Mouse (Mus musculus) layer of hippocampus, postnatal 14 days (tissue): ENCODE measurements around the gene Fads3. TPM values are rescaled to one million over a fixed set of nuclear protein-coding genes. Genes with fewer than 3 reads are reported as not detected.

Experiments used
- DNase-seq, 2 experiments: peaks; one replicate each; pipeline ENCODE4 v3.0.0; 2021 to 2022; ENCODE audit warnings: low spot score in 2 of 2, mixed read lengths in 1 of 2
- total RNA-seq, 2 experiments: library from RNA; stranded (reverse); gene quantifications; 2 replicates each; pipeline ENCODE4 v1.2.3; 2021

Fads3 gene
- total RNA-seq, 2 experiments from 2014 or later, result 34.3 to 36.8 TPM

DNA sequence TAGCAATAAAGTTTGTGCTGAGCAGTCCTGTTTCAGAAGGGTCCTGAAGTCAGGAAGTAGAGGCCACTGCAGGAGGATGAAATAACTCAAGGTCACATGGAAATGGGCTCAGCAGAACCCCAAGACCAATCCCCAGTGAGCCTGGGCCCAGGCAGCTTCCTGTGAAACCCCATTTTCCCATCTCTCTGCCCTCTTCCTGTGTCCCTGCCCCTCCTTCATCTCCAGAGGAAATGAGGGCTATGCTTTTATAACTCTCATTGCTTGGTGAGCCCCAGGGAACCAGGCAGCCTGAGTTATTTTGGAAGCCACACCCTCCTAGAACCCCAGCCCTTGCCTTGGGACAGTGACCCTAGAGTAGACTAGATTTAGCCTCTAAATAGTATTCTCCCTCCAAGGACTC is 8.2 kb downstream of the Fads3 start:
- DNase-seq, result no peak

GRCm38 (mm10) chr19:10050438-10050837 is 9.1 kb downstream of the Fads3 start:
- DNase-seq, result no peak

- no peak for DNase-seq
These were observed 11.3 kb downstream of the Fads3 start for GRCm38 (mm10) chr19:10052698-10053097.

DNA sequence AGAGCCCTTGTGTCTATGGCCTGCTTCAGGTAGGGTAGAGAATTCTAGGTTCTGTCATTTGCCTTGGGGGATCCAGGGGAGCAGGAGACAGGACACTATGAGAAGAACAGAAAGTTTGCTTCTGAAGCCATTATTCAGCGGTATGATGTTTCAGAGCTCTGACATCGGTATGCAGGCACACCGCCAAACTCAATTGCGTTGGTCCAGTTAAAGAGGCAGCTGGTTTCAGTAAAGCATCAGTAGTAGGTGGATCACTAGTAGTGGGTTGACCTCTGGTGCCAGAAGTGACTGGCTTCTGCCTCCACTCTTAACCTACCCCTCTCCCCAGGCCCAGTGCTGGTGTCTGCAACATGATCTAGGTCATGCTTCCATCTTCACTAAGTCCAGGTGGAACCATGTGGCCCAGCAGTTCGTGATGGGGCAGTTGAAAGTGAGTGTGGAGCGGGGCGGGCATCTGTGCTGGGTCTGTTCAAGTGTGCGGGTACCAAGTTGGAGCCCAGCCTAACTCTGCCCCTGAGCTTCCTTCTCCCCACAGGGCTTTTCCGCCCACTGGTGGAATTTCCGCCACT is 12.4 kb downstream of the Fads3 start:
- no peak for DNase-seq

DNA sequence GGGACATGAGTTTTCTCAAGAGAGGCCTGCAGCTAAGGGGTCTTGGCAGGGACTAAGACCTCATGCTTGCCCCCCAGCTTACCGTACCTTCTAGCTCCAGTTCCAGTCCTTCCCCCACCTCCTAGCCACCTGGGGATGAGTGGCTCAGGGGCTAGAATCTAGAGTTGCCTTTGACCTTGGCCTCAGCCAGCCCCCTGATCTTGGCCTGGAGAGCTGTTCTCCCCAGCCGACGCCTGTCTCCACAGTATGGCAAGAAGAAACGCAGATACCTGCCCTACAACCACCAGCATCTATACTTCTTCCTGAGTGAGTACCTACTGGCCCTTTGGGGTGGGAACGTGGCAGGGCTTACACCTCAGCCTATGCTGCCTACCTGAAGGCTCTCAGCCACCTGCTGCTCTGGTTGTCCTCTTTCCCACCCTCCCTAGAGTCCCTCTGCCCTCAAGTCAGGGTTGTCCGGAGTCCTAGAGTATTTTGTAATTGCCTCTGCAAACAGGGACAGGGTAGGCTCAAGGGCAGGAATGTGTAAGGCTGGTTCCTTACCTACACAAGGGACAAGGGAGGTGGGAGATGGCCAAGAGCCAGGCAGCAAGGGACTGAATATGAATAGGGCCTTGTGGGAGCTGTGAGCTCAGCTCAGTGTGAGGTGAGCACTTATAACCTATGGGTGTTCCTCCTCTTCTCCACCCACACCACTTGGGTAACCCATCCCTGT is 13.1 kb downstream of the Fads3 start:
- DNase-seq, result no peak

DNA sequence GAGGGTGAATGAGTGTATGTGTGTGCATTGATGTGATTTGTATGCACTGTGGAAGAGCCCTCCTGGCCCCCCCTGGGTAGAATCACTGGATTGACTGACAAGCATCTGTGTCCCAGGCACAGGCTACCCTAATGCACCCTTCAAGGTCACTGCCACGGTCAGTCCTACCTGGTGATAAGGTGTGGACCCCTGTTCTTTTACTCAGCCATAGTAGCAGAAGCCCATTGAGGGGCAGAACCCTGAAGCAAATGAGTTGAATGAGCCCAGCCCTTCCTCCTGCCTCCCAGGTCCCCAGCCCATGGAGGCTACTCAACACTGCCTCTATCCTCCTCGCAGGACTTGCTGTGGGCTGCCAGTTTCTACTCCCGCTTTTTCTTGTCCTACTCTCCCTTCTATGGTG is 13.9 kb downstream of the Fads3 start:
- no peak for DNase-seq

DNA sequence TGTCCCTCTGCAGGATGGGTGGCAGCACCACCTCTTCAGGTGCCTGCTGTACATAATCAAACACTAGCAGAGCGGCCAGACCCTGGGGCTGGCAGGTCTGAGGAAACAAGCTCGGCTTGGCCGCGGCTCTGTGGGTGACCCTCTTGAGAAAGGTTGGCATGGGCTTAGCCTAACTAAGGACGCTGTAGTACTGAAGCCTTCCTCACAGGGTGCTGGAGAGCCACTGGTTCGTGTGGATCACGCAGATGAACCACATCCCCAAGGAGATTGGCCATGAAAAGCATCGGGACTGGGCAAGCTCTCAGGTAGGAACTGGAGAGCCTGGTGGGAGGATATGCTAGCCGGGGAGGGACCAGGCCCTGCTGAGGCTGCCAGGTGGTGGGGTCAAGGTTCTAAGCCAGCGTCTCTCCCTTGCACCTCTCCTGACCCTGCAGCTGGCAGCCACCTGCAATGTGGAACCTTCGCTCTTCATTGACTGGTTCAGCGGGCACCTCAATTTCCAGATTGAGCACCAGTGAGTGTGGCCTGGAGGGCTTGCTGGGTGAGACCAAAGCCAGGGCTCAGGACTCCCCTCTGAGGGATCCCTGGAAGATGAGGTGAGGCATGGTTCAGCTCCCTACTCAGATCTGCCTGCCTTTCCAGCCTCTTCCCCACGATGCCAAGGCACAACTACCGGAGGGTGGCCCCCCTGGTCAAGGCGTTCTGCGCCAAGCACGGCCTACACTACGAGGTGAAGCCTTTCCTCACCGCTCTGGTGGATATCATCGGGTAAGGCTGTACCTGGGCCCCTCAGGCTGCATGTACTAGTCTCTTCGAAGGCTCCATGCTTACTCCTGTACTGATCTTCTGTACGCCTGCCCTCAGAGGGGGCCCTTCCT is 14.7 kb downstream of the Fads3 start:
- no peak for DNase-seq

- no peak for DNase-seq
These were observed 15.3 kb downstream of the Fads3 start for GRCm38 (mm10) chr19:10056686-10057085.

- DNase-seq, result no peak
These were observed 16.4 kb downstream of the Fads3 start for GRCm38 (mm10) chr19:10057486-10058351.

GRCm38 (mm10) chr19:10058352-10058825 is 17.0 kb downstream of the Fads3 start:
- no peak for DNase-seq

- DNase-seq, result no peak
These were observed 17.6 kb downstream of the Fads3 start for GRCm38 (mm10) chr19:10058876-10059427.

DNA sequence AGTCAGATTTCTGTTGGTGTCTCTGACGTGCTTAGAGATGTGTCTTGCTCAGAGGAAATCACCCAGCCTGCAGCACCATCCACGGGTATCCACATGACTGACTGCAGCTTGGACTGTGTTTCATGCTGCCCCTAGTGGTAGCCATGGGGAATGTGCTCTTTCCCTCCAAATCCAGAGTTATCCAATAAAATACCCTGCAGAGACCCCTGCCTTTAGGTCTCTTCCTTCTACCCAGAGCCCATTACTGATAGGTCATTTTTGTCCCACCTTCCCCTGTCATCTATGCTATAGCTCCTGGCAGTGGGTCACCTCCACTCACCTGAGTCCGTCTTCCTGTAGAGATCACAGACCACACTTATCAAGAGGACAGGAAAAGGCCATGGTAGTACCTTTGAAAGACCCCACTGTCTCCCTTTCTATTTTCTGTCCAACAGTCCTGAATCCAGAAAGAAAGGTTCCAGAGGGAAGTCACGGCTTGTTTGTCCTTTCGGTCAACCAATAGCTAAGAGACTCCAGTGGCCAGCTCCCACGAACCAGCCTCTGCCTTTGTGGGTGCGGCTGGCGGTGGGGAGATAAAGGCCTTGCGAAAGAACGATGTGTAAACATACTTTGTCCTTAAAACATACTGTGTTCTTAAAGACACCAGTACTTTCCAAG is 18.7 kb downstream of the Fads3 start:
- DNase-seq, result peak; percentile 62 to 74

- no peak for DNase-seq
These were observed 19.6 kb downstream of the Fads3 start for GRCm38 (mm10) chr19:10060783-10061590.

GRCm38 (mm10) chr19:10061624-10062023 is 20.3 kb downstream of the Fads3 start:
- no peak for DNase-seq

DNA sequence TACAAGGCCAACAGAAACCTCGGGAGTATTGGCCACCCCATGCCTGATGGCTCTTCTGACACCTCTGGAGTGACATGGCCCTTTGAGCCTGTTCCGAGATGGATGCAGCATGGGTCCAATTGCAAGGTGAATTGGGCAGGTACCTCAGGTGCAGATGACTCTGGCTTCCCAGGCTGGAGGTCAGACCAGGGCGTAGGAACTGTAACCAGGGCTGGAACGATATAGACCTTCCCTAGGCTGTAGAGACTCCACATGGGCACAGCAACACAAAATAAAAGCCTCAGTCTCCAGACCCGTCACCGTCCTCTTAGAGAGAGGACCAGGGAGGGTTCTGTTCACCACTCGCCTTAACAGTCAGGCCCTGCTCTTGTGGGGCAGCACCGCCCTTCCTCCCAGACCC is 20.9 kb downstream of the Fads3 start:
- DNase-seq, result no peak

DNA sequence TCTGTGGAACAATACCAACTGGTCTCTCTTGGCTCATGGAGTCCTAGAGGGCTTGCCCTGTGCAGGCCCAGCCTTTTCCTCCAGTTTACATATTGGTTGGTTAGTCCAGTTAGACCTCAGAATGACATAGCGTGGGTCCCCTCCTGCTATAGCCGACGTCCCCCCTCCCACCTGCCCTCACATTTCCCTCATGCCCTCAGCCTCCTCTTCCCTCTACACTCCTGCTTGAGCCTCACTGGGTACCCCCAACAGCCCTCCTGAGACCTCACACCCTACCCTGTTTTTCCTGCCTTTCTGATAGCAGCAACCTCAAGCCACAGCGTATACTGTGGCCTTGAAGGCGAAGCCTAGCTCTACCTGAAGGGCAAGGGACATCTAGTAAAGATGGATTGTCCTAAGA is 21.5 kb downstream of the Fads3 start:
- DNase-seq, result no peak

DNA sequence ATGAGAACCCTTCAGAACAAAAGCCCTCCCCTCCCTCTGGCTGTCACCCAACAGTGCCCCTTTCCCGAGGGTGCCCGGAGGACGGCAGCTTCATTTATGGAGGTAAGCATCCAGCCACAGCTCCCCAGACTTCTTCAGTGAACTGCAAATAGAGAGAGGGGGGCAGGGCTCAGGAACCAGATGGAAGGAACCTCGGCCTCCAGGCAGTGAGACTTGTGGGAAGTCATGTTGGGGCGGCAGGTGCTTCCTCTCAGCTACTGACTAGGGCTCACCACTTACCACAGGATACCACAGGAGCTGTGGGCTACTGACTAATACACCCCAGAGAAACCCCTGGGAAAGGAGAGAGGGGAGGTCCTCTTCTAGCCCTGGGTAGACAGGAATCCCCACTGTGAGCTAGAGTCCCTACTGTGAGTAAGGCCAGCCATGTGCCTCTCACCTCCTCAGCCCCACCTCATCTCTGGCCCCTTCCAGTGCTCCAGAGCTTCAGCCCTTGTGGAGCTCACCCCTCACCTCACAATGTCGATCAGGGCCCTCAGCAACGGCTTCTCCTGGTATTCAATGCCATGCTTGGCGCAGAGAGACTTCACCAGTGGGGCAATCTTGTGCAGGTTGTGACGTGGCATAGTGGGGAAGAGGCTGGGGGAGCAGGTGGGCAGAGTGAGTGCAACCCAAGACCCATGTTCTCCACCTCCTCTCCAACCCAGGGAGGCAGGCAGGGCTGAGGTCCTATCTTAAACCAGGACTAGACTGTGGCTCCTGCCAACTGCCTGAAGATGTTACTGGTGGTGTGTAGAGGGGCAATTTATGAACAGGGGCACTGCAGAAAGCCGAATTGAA is 23.0 kb downstream of the Fads3 start:
- no peak for DNase-seq

DNA sequence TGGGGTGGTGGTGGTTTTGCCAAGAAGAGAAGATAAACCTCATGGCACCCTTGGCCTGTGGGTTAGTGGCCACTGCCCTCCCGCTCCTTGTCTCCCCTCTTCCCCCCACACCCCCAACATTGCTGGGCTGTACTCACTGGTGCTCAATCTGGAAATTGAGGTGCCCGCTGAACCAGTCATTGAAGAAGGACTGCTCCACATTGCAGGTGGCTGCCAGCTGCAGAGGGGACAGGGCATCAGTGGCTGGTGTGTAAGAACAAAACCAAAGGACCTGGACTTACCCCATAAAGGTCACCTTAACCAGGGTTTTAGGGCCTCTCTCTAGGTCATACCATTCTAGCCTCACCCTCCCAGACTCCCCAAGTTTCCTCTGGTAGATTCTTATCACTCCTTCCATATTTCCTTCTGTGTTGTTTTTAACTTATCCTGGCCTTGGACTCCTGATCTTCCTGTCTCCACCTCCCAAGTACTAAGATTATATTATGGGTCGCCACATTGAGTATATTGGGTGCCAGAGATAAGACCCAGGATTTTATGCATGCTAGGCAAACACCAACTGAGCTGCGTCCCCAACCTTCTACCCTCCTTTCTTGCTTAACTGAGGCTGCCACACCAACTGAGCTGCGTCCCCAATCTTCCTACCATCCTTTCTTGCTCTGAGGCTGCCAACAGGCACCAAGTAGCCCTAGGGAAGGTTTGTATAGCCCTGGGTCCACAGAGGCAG is 24.3 kb downstream of the Fads3 start:
- DNase-seq, result no peak
